Mouse (Mus musculus) neural tube, embryonic 14.5 days (tissue): ENCODE measurements at regions not wholly inside any gene's neighbourhood (a gene's known extent, or its start where the extent isn't known, plus 50 kb on each side); places are given as distances from the start of the nearest gene placed in this dataset.

Experiments used
- ATAC-seq: fragments of 200-750 bp; cut with Nextera tagmentation; 2 replicates; pipeline ENCODE4 v1.8.0; 2017; ENCODE audit warnings: low read depth, mild to moderate bottlenecking, moderate TSS enrichment, moderate library complexity
- H3K27ac ChIP-seq: fragments of 300-500 bp; sonication (generic); 2 replicates; pipeline ENCODE4 v1.5.1; 2014; ENCODE audit warnings: low read depth, mild to moderate bottlenecking, control low read depth, low read length, moderate library complexity, mixed read lengths
- H3K27me3 ChIP-seq: fragments of 300-500 bp; sonication (generic); 2 replicates; pipeline ENCODE4 v1.6.1; 2014; ENCODE audit warnings: low read length; ENCODE audit not compliant: control insufficient read depth, insufficient read depth
- H3K36me3 ChIP-seq: fragments of 300-500 bp; sonication (generic); 2 replicates; pipeline ENCODE4 v1.6.1; 2014; ENCODE audit warnings: low read length, mixed read lengths; ENCODE audit not compliant: control insufficient read depth, insufficient read depth
- H3K4me1 ChIP-seq: fragments of 300-500 bp; sonication (generic); 2 replicates; pipeline ENCODE4 v1.6.1; 2014; ENCODE audit warnings: low read length; ENCODE audit not compliant: control insufficient read depth, insufficient read depth
- H3K4me2 ChIP-seq: fragments of 300-500 bp; sonication (generic); 2 replicates; pipeline ENCODE4 v1.6.1; 2014; ENCODE audit warnings: mild to moderate bottlenecking, low read depth, low read length, control low read depth
- H3K4me3 ChIP-seq: fragments of 300-500 bp; sonication (generic); 2 replicates; pipeline ENCODE4 v1.5.1; 2014; ENCODE audit warnings: low read depth, low read length, control low read depth, mixed read lengths
- H3K9ac ChIP-seq: fragments of 300-500 bp; sonication (generic); replicated peaks from 2 replicates; pipeline ENCODE4 v1.6.1; 2014; ENCODE audit warnings: low read depth, mild to moderate bottlenecking, control low read depth, low read length, mixed read lengths
- H3K9me3 ChIP-seq: fragments of 300-500 bp; sonication (generic); 2 replicates; pipeline ENCODE4 v1.6.1; 2016; ENCODE audit warnings: low read length; ENCODE audit not compliant: control insufficient read depth
- WGBS: fragments of 180-500 bp; shearing (Covaris S2); extraction: QIAGEN DNeasy Blood & Tissue Kit; methylation state at CpG from one replicate; pipeline ENCODE4 v1.1.7; 2014; 5-methylcytosine and 5-hydroxymethylcytosine counted together

GRCm38 (mm10) chr16:31587036-31587435 lies 76.2 kb upstream of the Dlg1 start:
- Histone ChIP-seq H3K27ac (no peak overlapping the region), H3K4me3 (no peak overlapping the region), H3K4me1 (peaks cover 15% of the 10 kb centered on the region; the same call in 1 of the 2 replicates), H3K9ac (no peak overlapping the region), H3K36me3 (no peaks in the 10 kb centered on the region), H3K27me3 (no peaks in the 10 kb centered on the region), H3K9me3 (no peaks in the 10 kb centered on the region), H3K4me2 (no peak overlapping the region)
- ATAC-seq, result no peak
- WGBS, result 66% methylated on average over 1 of the region's 1 CpGs

GRCm38 (mm10) chr16:31589576-31589975 lies 73.7 kb upstream of the Dlg1 start:
- H3K36me3 ChIP-seq, result no peaks in the 10 kb centered on the region
- no peaks in the 10 kb centered on the region for H3K9me3 ChIP-seq
- H3K9ac ChIP-seq, result no peak overlapping the region
- no peak for ATAC-seq
- H3K27me3 ChIP-seq, result no peaks in the 10 kb centered on the region
- H3K4me1 ChIP-seq, result peaks cover 28% of the 10 kb centered on the region
- peak overlapping the region; percentile 48 for H3K27ac ChIP-seq
- no peak overlapping the region for H3K4me2 ChIP-seq
- H3K4me3 ChIP-seq, result no peak overlapping the region
- 15% methylated on average over 6 of the region's 6 CpGs for WGBS

- peak; percentile 59; the same call in 1 of the 2 replicates for ATAC-seq
- Histone ChIP-seq H3K4me1 (peaks cover 28% of the 10 kb centered on the region), H3K9me3 (no peaks in the 10 kb centered on the region), H3K9ac (no peak overlapping the region), H3K4me2 (peak overlapping the region; percentile 22; the same call in 1 of the 2 replicates), H3K4me3 (no peak overlapping the region), H3K27ac (peak overlapping the region; percentile 79), H3K36me3 (no peaks in the 10 kb centered on the region), H3K27me3 (no peaks in the 10 kb centered on the region)
- 30% methylated on average over 3 of the region's 3 CpGs for WGBS
These were observed 71.7 kb upstream of the Dlg1 start for GRCm38 (mm10) chr16:31591565-31591964.

GRCm38 (mm10) chr16:31592014-31592871 lies 71.0 kb upstream of the Dlg1 start:
- H3K27ac ChIP-seq, result peak overlapping the region; percentile 79
- no peaks in the 10 kb centered on the region for H3K36me3 ChIP-seq
- no peaks in the 10 kb centered on the region for H3K9me3 ChIP-seq
- peak; percentile 96 for ATAC-seq
- H3K27me3 ChIP-seq, result no peaks in the 10 kb centered on the region
- no peak overlapping the region for H3K4me3 ChIP-seq
- no peak overlapping the region; the same call in 1 of the 2 replicates for H3K9ac ChIP-seq
- peak overlapping the region; percentile 22; the same call in 1 of the 2 replicates for H3K4me2 ChIP-seq
- H3K4me1 ChIP-seq, result peaks cover 28% of the 10 kb centered on the region
- WGBS, result under 1% methylated on average over 7 of the region's 7 CpGs

GRCm38 (mm10) chr16:31592973-31593683 lies 70.1 kb upstream of the Dlg1 start:
- Histone ChIP-seq H3K4me3 (no peak overlapping the region), H3K9me3 (no peaks in the 10 kb centered on the region), H3K9ac (peak overlapping the region; percentile 25; the same call in 1 of the 2 replicates), H3K36me3 (no peaks in the 10 kb centered on the region), H3K27ac (peak overlapping the region; percentile 79), H3K4me2 (peak overlapping the region; percentile 22; the same call in 1 of the 2 replicates), H3K27me3 (no peaks in the 10 kb centered on the region), H3K4me1 (peaks cover 28% of the 10 kb centered on the region)
- ATAC-seq, result no peak
- 25% methylated on average over 9 of the region's 9 CpGs for WGBS

GRCm38 (mm10) chr16:31597965-31598364 lies 65.3 kb upstream of the Dlg1 start:
- Histone ChIP-seq H3K36me3 (no peaks in the 10 kb centered on the region), H3K4me1 (peaks cover 7% of the 10 kb centered on the region), H3K4me3 (no peak overlapping the region), H3K27ac (no peak overlapping the region), H3K4me2 (no peak overlapping the region), H3K9me3 (no peaks in the 10 kb centered on the region), H3K27me3 (no peaks in the 10 kb centered on the region), H3K9ac (no peak overlapping the region)
- ATAC-seq, result no peak
- 90% methylated on average over 5 of the region's 5 CpGs for WGBS

- Histone ChIP-seq H3K4me3 (no peak overlapping the region), H3K4me1 (peaks cover 2% of the 10 kb centered on the region; the same call in 1 of the 2 replicates), H3K27me3 (no peaks in the 10 kb centered on the region), H3K36me3 (no peaks in the 10 kb centered on the region), H3K27ac (no peak overlapping the region), H3K4me2 (no peak overlapping the region), H3K9me3 (no peaks in the 10 kb centered on the region), H3K9ac (no peak overlapping the region)
- WGBS, result 82% methylated on average over 9 of the region's 9 CpGs
- ATAC-seq, result no peak
These were observed 64.7 kb upstream of the Dlg1 start for GRCm38 (mm10) chr16:31598409-31598988.

- no peaks in the 10 kb centered on the region for H3K9me3 ChIP-seq
- no peak overlapping the region for H3K9ac ChIP-seq
- no peak overlapping the region for H3K4me3 ChIP-seq
- WGBS, result 91% methylated on average over 6 of the region's 6 CpGs
- H3K27me3 ChIP-seq, result no peaks in the 10 kb centered on the region
- no peaks in the 10 kb centered on the region for H3K36me3 ChIP-seq
- H3K27ac ChIP-seq, result no peak overlapping the region
- H3K4me1 ChIP-seq, result no peaks in the 10 kb centered on the region
- H3K4me2 ChIP-seq, result no peak overlapping the region
- no peak for ATAC-seq
These were observed 64.2 kb upstream of the Dlg1 start for GRCm38 (mm10) chr16:31598989-31599421.
